Mouse (Mus musculus) thymus, adult 2 months (tissue): ENCODE results near the gene Barx2. TPM values are rescaled to one million over a fixed set of nuclear protein-coding genes. Genes with fewer than 3 reads are reported as not detected.

ENCODE experiments used
- DNase-seq: peaks from one replicate; pipeline ENCODE4 v3.0.0; 2021
- H3K27ac ChIP-seq: fragments of 200-500 bp; 2 replicates; pipeline ENCODE4 v1.5.1; 2012; ENCODE audit warnings: low read length, control low read depth; ENCODE audit not compliant: control insufficient read depth, insufficient read depth
- H3K27me3 ChIP-seq: fragments of 200-500 bp; 2 replicates; pipeline ENCODE4 v1.6.1; 2012; ENCODE audit warnings: mild to moderate bottlenecking, low read length, moderate library complexity, mixed read lengths; ENCODE audit not compliant: control insufficient read depth, insufficient read depth
- H3K36me3 ChIP-seq: fragments of 200-500 bp; 2 replicates; pipeline ENCODE4 v1.6.1; 2012; ENCODE audit warnings: mild to moderate bottlenecking, low read length, moderate library complexity; ENCODE audit not compliant: control insufficient read depth, insufficient read depth
- H3K4me1 ChIP-seq: fragments of 200-500 bp; replicated peaks from 2 replicates; pipeline ENCODE4 v1.6.1; 2012; ENCODE audit warnings: low read length; ENCODE audit not compliant: control insufficient read depth, insufficient read depth
- H3K4me3 ChIP-seq: fragments of 200-500 bp; 2 replicates; pipeline ENCODE4 v1.5.1; 2012; ENCODE audit warnings: mild to moderate bottlenecking, low read length, control low read depth, moderate library complexity; ENCODE audit not compliant: control insufficient read depth, insufficient read depth
- CTCF ChIP-seq: fragments of 200-500 bp; IDR thresholded peaks from 2 replicates; pipeline ENCODE4 v1.5.1; 2012; ENCODE audit warnings: mild to moderate bottlenecking, control low read depth, low read length, moderate library complexity, borderline replicate concordance; ENCODE audit not compliant: control insufficient read depth, poor library complexity, insufficient read depth; ENCODE audit errors: extremely low read depth
- POLR2A ChIP-seq: fragments of 200-500 bp; IDR thresholded peaks from 2 replicates; pipeline ENCODE4 v1.6.1; 2012; ENCODE audit warnings: mild to moderate bottlenecking, low read length, control low read depth, moderate library complexity; ENCODE audit not compliant: control insufficient read depth, poor library complexity, insufficient read depth; ENCODE audit errors: extremely low read depth
- WGBS: fragments of 180-500 bp; shearing (Covaris S2); methylation state at CpG from one replicate; pipeline ENCODE4 v1.1.7; 2018; 5-methylcytosine and 5-hydroxymethylcytosine counted together
- polyA plus RNA-seq: library from polyadenylated mRNA; depleted of rRNA; stranded (reverse); fragments of >200 nt; gene quantifications from 2 replicates; pipeline ENCODE4 v1.2.3, GENCODE M21; 2012; rRNA removed

Barx2 gene
- polyA plus RNA-seq, 1 experiment, result 0.85 TPM

DNA sequence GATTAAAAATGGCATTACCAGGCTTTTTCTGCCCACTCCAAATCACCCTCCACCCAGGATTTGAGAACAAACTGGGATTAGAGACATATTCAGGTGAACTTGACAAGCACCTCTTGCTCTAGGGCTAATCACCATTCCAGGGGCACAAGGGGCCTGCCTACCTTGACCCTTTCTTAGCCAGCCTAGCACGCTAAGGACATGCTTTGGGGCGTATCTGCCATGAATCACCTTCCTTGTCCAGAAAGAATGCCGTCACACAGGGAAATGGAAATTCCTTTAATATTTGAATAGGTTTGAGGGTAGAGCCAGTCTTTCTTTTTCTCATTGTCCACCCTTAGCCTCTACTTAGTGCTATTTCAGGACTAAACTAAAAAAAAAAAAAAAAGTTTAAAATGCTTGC is 73.2 kb downstream of the Barx2 start:
- no peaks in the 10 kb centered on the region for H3K27me3 ChIP-seq
- H3K4me1 ChIP-seq, result no peaks in the 10 kb centered on the region
- no peak for DNase-seq
- H3K36me3 ChIP-seq, result no peaks in the 10 kb centered on the region
- WGBS, result 95% methylated on average over 3 of the region's 3 CpGs
- no peak overlapping the region for H3K27ac ChIP-seq
- TF ChIP-seq POLR2A (no peak), CTCF (no peak)
- no peak overlapping the region for H3K4me3 ChIP-seq

DNA sequence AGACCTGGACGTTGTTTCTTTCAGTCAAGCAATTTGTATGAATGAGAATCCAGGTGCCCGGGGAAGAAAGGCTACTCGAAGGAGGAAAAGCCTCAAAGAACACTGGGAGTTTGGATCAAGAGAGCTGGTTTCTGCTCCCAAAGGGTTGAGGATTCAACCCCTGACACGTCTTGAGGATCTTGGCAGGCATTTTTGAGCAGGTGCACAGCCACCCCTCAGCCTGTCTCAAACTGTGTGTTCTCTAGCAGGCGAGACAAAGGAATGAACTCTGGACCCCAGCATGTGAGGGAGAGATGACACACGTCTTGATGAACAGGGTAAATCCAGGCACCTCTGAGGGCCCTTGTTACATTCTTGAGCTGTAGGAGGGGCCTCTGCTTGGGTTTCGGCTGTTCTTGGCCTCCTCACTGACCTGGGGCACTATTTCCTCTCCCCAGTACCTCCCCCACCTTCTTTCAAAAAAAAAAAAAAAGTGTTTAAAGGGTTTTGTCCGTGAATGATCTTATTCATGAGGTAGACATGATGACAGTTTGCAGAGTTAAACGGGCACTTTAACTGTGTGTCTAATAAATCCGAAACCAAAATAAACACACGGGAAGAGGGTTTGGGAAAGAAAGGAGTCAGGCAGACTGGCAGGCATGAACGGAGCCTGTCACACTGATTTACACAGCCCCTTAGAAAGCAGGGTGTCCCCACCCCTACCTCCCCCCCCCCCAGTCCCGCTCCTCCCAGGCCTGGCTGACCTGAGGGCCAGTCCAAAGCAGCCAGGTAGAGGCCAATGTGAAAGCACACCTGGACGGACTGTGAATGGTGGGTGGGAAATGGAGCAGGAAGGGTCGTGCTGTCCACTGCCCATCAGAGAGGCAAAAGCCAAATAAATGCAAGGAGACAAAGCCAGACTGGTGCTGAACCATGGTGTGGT is 73.9 kb downstream of the Barx2 start:
- Histone ChIP-seq H3K4me3 (no peak overlapping the region), H3K36me3 (no peaks in the 10 kb centered on the region), H3K27ac (no peak overlapping the region), H3K4me1 (no peaks in the 10 kb centered on the region), H3K27me3 (no peaks in the 10 kb centered on the region)
- TF ChIP-seq POLR2A (no peak), CTCF (no peak)
- DNase-seq, result no peak
- WGBS, result 84% methylated on average over 15 of the region's 15 CpGs

DNA sequence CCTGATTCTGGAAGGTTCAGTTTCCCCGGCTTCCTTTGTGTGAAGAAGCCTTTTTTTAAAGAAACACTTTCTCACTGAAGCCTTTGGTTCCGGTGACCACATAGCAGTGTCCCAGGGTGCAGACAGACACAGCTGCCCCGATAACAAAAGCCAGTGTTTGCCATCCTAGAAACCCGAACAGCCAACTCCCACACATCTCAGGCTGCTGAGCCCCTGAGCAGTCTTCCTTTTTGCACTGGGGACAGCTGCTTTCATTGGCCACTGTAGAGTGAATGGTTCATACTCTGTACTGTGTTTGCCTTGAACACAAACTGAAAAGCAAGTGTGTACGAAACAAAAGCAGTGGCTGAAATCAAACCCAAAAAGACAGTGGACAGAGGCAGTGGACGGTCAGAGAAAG is 75.2 kb downstream of the Barx2 start:
- 83% methylated on average over 6 of the region's 6 CpGs for WGBS
- H3K36me3 ChIP-seq, result no peaks in the 10 kb centered on the region
- H3K4me1 ChIP-seq, result no peaks in the 10 kb centered on the region
- no peak for TF ChIP-seq CTCF
- TF ChIP-seq POLR2A, result no peak
- DNase-seq, result no peak
- no peaks in the 10 kb centered on the region for H3K27me3 ChIP-seq
- H3K27ac ChIP-seq, result no peak overlapping the region
- no peak overlapping the region for H3K4me3 ChIP-seq

DNA sequence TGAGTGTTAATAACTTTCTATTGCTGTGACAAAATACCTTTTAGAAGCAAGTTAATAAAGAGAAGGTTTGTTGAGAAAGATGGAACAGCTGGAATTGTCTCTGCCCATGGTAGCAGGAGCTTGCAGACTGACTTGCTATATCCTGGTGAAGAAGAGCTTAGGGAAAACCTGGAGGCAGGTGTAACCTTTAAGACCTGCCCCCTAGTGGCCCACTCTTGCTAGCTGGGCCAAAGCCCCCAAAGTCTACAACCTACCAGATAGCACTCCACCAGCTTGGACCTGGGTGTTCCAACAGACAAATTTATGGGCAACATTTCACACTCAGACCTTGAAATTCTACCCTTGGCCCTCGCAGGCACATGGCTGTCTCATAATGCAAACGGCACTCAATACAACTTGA is 104.5 kb downstream of the Barx2 start:
- DNase-seq, result peak; percentile 3
- WGBS, result 80% methylated on average over 2 of the region's 2 CpGs
- Histone ChIP-seq H3K27me3 (no peaks in the 10 kb centered on the region), H3K27ac (no peak overlapping the region), H3K4me1 (no peaks in the 10 kb centered on the region), H3K4me3 (no peak overlapping the region), H3K36me3 (no peaks in the 10 kb centered on the region)
- TF ChIP-seq POLR2A (no peak), CTCF (no peak)

DNA sequence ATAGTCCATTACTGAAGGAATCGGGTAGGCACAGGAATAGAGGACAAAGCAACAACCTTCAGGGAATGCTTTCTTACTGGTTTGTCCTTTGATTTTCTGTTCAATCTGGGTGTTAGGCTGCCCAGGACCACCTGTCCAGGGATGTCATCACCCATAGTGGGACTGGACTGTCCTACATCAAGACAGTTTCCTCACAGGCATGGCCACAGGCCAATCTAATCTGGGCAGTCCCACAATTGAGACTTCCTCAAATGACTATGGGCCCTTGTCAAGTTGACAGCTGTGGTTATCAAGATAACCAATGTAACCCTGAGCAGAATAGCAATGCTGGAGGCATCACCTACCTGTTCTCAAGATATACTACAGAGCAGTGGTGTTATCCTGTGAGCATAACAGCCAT is 110.6 kb downstream of the Barx2 start:
- Histone ChIP-seq H3K27ac (no peak overlapping the region), H3K36me3 (no peaks in the 10 kb centered on the region), H3K4me3 (no peak overlapping the region), H3K4me1 (no peaks in the 10 kb centered on the region), H3K27me3 (no peaks in the 10 kb centered on the region)
- TF ChIP-seq CTCF (no peak), POLR2A (no peak)
- DNase-seq, result no peak
- 86% methylated on average over 1 of the region's 1 CpGs for WGBS

Other genes starting within 250 kb of the Barx2 start
- 1.5 and 2.3 TPM in 2 replicates for gene Arhgap32, start 202.7 kb upstream of the Barx2 start, polyA plus RNA-seq